Mouse (Mus musculus) intestine, embryonic 16.5 days (tissue): ENCODE results near the gene Tshr. TPM values are rescaled to one million over a fixed set of nuclear protein-coding genes. Genes with fewer than 3 reads are reported as not detected.
"Not testable (repeated sequence)": the region's sequence is repeated elsewhere in the genome, so short reads cannot be mapped to it uniquely, and the experiment has no call there.

ENCODE experiments used
- ATAC-seq: fragments of 200-750 bp; cut with Nextera tagmentation; 2 replicates; pipeline ENCODE4 v1.8.0; 2017; ENCODE audit warnings: moderate TSS enrichment, moderate library complexity
- H3K27ac ChIP-seq: fragments of 300-500 bp; sonication (generic); 2 replicates; pipeline ENCODE4 v1.5.1; 2014; ENCODE audit warnings: mild to moderate bottlenecking, low read length
- H3K27me3 ChIP-seq: fragments of 300-500 bp; sonication (generic); replicated peaks from 2 replicates; pipeline ENCODE4 v1.6.1; 2014; ENCODE audit warnings: low read length, control low read depth, mixed read lengths; ENCODE audit not compliant: control insufficient read depth, insufficient read depth
- H3K36me3 ChIP-seq: fragments of 300-500 bp; sonication (generic); 2 replicates; pipeline ENCODE4 v1.6.1; 2014; ENCODE audit warnings: low read length, control low read depth; ENCODE audit not compliant: control insufficient read depth, insufficient read depth
- H3K4me1 ChIP-seq: fragments of 300-500 bp; sonication (generic); 2 replicates; pipeline ENCODE4 v1.6.1; 2014; ENCODE audit warnings: low read length, control low read depth, mixed read lengths; ENCODE audit not compliant: control insufficient read depth, insufficient read depth
- H3K4me2 ChIP-seq: fragments of 300-500 bp; sonication (generic); 2 replicates; pipeline ENCODE4 v1.6.1; 2014; ENCODE audit warnings: low read depth, low read length, control low read depth
- H3K4me3 ChIP-seq: fragments of 300-500 bp; sonication (generic); 2 replicates; pipeline ENCODE4 v1.5.1; 2014; ENCODE audit warnings: mild to moderate bottlenecking, low read length
- H3K9ac ChIP-seq: fragments of 300-500 bp; sonication (generic); 2 replicates; pipeline ENCODE4 v1.6.1; 2014; ENCODE audit warnings: low read depth, low read length
- H3K9me3 ChIP-seq: fragments of 300-500 bp; sonication (generic); 2 replicates; pipeline ENCODE4 v1.6.1; 2016; ENCODE audit warnings: low read length, control low read depth; ENCODE audit not compliant: control insufficient read depth
- WGBS: fragments of 180-500 bp; shearing (Covaris S2); extraction: QIAGEN DNeasy Blood & Tissue Kit; methylation state at CpG from one replicate; pipeline ENCODE4 v1.1.7; 2014; 5-methylcytosine and 5-hydroxymethylcytosine counted together
- polyA plus RNA-seq: library from polyadenylated mRNA; unstranded; fragments of >200 nt; fragmentation: Nextera tagmentation; extraction: Ambion mirVana; gene quantifications from 2 replicates; pipeline ENCODE4 v1.2.1, GENCODE M21; 2015

Gene Tshr
- polyA plus RNA-seq = 0.16 and 0.22 TPM in 2 replicates

GRCm38 (mm10) chr12:91384281-91385017, at the start of gene Tshr, which contains the start of gene Cep128:
TSS of gene Tshr (plus strand) at chr12:91384563.
TSS of gene Cep128 (minus strand) at chr12:91384409.
- no peaks in the 10 kb centered on the region for H3K4me1 ChIP-seq
- WGBS = 1% methylated on average over 27 of the region's 27 CpGs
- H3K9ac ChIP-seq = peak within 1 kb of the TSS; percentile 73
- no peaks in the 10 kb centered on the region for H3K9me3 ChIP-seq
- H3K27me3 ChIP-seq = no peaks in the 10 kb centered on the region
- H3K27ac ChIP-seq = no peak within 1 kb of the TSS
- ATAC-seq = peak; percentile 100
- peak within 1 kb of the TSS; percentile 76 for H3K4me3 ChIP-seq
- no peaks in the 10 kb centered on the region for H3K36me3 ChIP-seq
- H3K4me2 ChIP-seq = peak within 1 kb of the TSS; percentile 90

DNA sequence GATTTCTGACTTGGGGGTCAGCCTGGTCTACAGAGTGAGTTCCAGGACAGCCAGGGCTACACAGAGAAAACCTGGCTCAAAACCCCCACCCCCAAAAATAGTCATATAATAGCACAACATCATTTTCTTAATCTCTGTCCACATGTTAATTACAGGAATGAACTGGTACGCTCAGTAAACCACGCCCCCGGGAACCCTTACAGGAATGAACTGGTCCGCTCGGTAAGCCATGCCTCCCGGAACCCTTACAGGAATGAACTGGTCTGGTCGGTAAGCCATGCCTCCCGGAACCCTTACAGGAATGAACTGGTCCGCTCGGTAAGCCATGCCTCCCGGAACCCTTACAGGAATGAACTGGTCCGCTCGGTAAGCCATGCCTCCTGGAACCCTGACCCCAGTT, 45.7 kb upstream of the Tshr start:
- not testable (repeated sequence) for H3K9me3 ChIP-seq, ATAC-seq, H3K4me2 ChIP-seq, H3K9ac ChIP-seq, H3K4me3 ChIP-seq, H3K4me1 ChIP-seq, H3K27me3 ChIP-seq, H3K27ac ChIP-seq, H3K36me3 ChIP-seq
- 96% methylated on average over 13 of the region's 13 CpGs for WGBS

DNA sequence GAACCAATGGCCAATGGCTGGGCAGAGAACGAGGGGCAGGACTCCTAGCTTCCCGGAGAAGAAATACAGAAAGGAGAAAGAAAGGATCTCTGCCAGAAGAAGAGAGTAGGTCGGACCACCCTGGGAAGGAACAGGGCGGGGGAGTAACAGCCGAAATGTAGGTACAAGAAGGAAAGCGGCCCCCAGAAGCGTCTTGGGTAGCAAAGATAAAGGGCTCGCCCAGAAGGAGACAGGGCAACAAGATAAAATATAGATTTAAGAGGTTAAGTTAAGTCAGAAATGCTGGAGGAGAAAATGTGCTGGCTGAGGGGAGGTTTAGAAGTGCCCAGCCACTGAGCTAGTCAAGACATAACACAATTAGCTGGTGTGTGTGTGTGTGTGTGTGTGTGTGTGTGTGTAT, 30.6 kb upstream of the Tshr start:
- no peaks in the 10 kb centered on the region for H3K27me3 ChIP-seq
- no peak overlapping the region for H3K27ac ChIP-seq
- H3K36me3 ChIP-seq = no peaks in the 10 kb centered on the region
- H3K4me3 ChIP-seq = no peak overlapping the region
- no peaks in the 10 kb centered on the region for H3K4me1 ChIP-seq
- 90% methylated on average over 8 of the region's 8 CpGs for WGBS
- H3K4me2 ChIP-seq = no peak overlapping the region
- no peaks in the 10 kb centered on the region for H3K9me3 ChIP-seq
- no peak overlapping the region for H3K9ac ChIP-seq
- ATAC-seq = no peak

- no peak overlapping the region for H3K4me2 ChIP-seq
- no peak overlapping the region for H3K27ac ChIP-seq
- no peaks in the 10 kb centered on the region for H3K4me1 ChIP-seq
- no peaks in the 10 kb centered on the region for H3K9me3 ChIP-seq
- H3K27me3 ChIP-seq = no peaks in the 10 kb centered on the region
- no peaks in the 10 kb centered on the region for H3K36me3 ChIP-seq
- H3K9ac ChIP-seq = no peak overlapping the region
- no peak overlapping the region for H3K4me3 ChIP-seq
- no peak for ATAC-seq
- 75% methylated on average over 3 of the region's 3 CpGs for WGBS
Observed at GRCm38 (mm10) chr12:91369173-91369572, 15.2 kb upstream of the Tshr start.

- peak; percentile 69 for ATAC-seq
- peak overlapping the region; percentile 90 for H3K4me2 ChIP-seq
- peak overlapping the region; percentile 76 for H3K4me3 ChIP-seq
- H3K9ac ChIP-seq = peak overlapping the region; percentile 73
- 5% methylated on average over 22 of the region's 22 CpGs for whole genome bisulfite sequencing
- H3K36me3 ChIP-seq = no peaks in the 10 kb centered on the region
- no peaks in the 10 kb centered on the region for H3K9me3 ChIP-seq
- no peak overlapping the region for H3K27ac ChIP-seq
- no peaks in the 10 kb centered on the region for H3K4me1 ChIP-seq
- H3K27me3 ChIP-seq = no peaks in the 10 kb centered on the region
Observed at GRCm38 (mm10) chr12:91383516-91384264, 673 bp upstream of the Tshr start.

DNA sequence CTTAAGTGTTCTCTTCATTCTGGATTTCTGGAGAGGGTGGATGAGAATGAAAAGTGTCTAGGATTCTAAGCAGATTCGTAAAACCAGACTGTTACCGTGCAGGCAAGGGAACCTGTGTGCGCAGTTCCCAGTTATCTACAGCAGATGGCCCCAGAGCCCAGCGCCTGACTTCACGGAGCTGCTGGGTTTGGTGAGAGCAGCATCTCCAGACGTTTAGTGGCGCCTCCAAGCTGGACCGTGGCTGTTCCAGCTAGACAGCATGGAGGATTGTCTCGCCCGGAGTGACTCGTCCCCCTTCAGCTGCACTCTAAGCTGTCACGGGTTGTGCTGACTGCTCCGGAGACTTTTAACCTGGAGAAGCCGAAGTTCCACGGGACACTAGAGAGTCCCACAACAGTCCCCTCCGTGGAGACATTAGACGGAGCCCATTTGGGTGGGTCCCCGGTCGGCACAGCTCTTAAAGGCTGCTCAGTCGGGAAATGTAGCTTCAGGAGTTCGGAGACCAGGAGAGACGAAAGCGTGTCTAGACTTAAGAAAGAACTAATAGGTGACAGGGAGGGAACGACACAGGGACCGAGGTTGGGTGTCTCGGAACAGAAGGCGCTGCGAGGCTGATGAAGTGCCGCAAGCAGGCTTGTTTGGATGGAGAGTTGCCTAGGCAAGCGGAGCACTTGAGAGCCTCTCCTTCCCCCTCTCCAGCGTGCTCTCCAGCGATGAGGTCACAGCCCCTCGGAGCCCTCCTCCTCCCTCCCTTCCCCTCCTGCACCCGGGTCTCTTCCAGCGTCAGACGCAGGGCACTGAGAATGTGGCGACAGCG, 16.1 kb downstream of the Tshr start:
- peak overlapping the region; percentile 66 for H3K9ac ChIP-seq
- no peaks in the 10 kb centered on the region for H3K36me3 ChIP-seq
- H3K27me3 ChIP-seq = peaks cover 3% of the 10 kb centered on the region; the same call in 1 of the 2 replicates
- ATAC-seq = peak; percentile 94
- H3K9me3 ChIP-seq = no peaks in the 10 kb centered on the region
- no peak overlapping the region for H3K27ac ChIP-seq
- peak overlapping the region; percentile 53 for H3K4me3 ChIP-seq
- under 1% methylated on average over 38 of the region's 38 CpGs for WGBS
- peaks cover 11% of the 10 kb centered on the region for H3K4me1 ChIP-seq
- peak overlapping the region; percentile 96 for H3K4me2 ChIP-seq

DNA sequence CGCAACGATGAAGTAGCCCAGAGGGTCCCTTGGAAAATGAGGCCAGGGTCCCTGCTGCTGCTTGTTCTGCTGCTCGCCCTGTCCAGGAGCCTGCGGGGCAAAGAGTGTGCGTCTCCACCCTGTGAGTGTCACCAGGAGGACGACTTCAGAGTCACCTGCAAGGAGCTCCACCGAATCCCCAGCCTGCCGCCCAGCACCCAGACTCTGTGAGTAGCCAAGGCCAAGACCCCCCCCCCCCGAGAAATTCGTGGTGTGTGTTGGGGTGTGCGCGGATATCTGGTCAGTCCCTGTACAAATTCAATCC, 16.6 kb downstream of the Tshr start:
- WGBS = 7% methylated on average over 12 of the region's 12 CpGs
- H3K4me1 ChIP-seq = peaks cover 11% of the 10 kb centered on the region
- H3K27me3 ChIP-seq = peaks cover 3% of the 10 kb centered on the region; the same call in 1 of the 2 replicates
- H3K36me3 ChIP-seq = no peaks in the 10 kb centered on the region
- no peaks in the 10 kb centered on the region for H3K9me3 ChIP-seq
- no peak overlapping the region for H3K27ac ChIP-seq
- ATAC-seq = no peak; the same call in 1 of the 2 replicates
- peak overlapping the region; percentile 66; the same call in 1 of the 2 replicates for H3K9ac ChIP-seq
- H3K4me2 ChIP-seq = peak overlapping the region; percentile 96
- H3K4me3 ChIP-seq = peak overlapping the region; percentile 53

DNA sequence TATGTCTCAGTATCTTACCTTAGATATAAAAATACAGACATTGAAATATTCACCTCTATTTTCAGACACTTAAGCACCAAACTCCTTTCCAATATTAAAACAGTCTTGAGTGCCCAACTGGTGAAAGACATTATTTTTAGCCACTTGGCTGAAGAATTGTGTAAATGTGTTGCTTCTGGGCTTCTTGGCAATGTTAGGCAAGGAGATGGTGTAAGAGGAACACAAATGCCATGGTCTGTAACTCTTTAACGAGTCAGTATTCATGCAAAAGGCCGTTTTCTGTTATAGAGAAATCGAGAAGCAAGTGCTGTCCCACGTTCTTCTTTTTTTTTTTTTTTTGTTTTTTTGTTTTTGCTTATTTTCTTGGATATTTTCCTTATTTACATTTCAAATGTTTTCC, 25.9 kb downstream of the Tshr start:
- H3K9me3 ChIP-seq = no peaks in the 10 kb centered on the region
- H3K4me2 ChIP-seq = no peak overlapping the region
- no peak overlapping the region for H3K27ac ChIP-seq
- H3K4me1 ChIP-seq = no peaks in the 10 kb centered on the region
- H3K27me3 ChIP-seq = no peaks in the 10 kb centered on the region
- ATAC-seq = no peak
- H3K36me3 ChIP-seq = no peaks in the 10 kb centered on the region
- WGBS = 88% methylated on average over 4 of the region's 4 CpGs
- no peak overlapping the region for H3K9ac ChIP-seq
- H3K4me3 ChIP-seq = no peak overlapping the region
